Mouse (Mus musculus): ENCODE results near the gene Mrps18a. TPM values are rescaled to one million over a fixed set of nuclear protein-coding genes. Genes with fewer than 3 reads are reported as not detected.

Mrps18a gene
- polyA plus RNA-seq, 1 experiment from 2014 or later: 164 TPM

DNA sequence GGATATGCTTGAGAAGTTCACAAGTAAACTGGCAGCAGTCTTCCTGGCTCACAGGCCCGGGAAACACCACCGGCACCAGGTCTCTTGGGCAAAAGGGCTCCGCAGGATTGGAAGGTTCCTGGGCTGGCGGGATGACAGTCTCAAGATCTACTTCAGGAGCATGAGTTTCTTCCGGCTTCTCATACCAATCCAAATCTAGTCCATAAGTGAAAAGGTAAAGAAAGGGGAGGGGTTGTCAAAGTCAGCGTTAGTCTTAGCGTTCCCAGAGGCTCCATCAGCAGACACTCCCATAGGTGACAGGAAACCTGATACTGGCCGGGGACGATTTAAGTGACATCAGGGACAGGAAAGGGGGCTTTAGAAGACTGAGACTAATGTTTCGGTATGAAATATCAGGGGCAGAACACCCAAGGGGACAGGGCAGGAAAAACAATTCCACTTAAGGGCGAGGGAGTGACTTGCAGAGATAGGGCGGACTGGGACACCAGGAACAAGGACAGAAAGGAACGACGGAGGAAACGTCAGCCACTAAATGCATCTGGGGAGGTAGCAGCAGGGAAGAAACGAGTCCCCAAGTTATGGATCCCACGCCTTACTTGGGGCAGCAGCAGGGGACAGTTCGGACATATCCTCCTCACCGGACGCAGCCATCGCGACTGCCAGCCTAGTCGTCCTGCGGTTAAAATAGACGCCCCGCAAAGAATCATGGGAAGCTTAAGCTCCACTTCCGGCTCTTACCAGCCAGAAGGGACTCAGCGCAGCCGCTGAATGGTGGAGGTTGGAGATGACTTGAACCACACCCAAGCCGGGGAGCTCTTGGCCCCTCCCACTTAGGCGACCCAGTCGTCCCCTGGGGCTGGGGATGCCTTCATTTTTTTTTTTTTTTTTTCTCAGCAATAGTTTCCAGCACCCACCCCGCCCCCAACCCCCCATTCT, 42.3 kb downstream of the Mrps18a start, which contains the start of gene Mad2l1bp:
Gene Mad2l1bp (minus strand): TSS at position 707 of the 936 bp plus-strand sequence.
- Histone ChIP-seq H3K4me1 (ENCODE audit: control insufficient read depth, insufficient read depth, low read length) (peaks cover 7% of the 10 kb centered on the region), H3K27me3 (ENCODE audit: control insufficient read depth, insufficient read depth, low read length) (no peaks in the 10 kb centered on the region), H3K9ac (ENCODE audit: low read depth, low read length) (peak within 1 kb of the TSS; percentile 71), H3K4me3 (ENCODE audit: low read length) (peak within 1 kb of the TSS; percentile 68), H3K9me3 (ENCODE audit: control insufficient read depth, low read length) (no peaks in the 10 kb centered on the region), H3K4me2 (replicated peaks; ENCODE audit: low read depth, low read length) (peak within 1 kb of the TSS; percentile 75), H3K36me3 (ENCODE audit: control insufficient read depth, insufficient read depth, low read length) (peaks cover 12% of the 10 kb centered on the region), H3K27ac (ENCODE audit: low read depth, low read length) (peak within 1 kb of the TSS; percentile 31; the same call in 1 of the 2 replicates)
- WGBS: 5% methylated on average over 33 of the region's 33 CpGs
- ATAC-seq (ENCODE audit: low FRiP score, low TSS enrichment): peak; percentile 93

DNA sequence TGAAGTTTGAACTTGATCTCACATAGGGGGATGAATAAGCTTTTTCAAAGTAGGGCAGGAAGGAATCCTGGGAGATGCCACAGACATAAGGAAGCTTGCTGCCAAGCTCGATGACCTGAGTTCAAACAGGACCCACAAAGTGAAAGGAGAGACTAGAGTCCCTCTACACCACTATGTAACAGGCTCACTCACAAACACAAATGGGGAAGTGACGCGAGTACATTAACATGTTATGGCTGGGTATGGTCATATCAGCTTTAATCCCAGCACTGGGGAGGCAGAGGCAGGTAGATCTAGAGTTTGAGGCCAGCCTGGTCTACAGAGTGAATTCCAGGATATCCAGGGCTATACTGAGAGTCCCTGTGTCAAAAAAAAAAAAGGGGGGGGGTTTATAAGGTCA, 43.5 kb downstream of the Mrps18a start:
- Histone ChIP-seq H3K36me3 (ENCODE audit: control insufficient read depth, insufficient read depth, low read length) (0 out of 2 replicates have a peak, but pooled peaks cover 6% of the 10 kb centered on the region), H3K4me3 (ENCODE audit: low read length) (no peak overlapping the region), H3K4me2 (replicated peaks; ENCODE audit: low read depth, low read length) (no peak overlapping the region), H3K27me3 (ENCODE audit: control insufficient read depth, insufficient read depth, low read length) (no peaks in the 10 kb centered on the region), H3K9ac (ENCODE audit: low read depth, low read length) (no peak overlapping the region), H3K4me1 (ENCODE audit: control insufficient read depth, insufficient read depth, low read length) (peaks cover 7% of the 10 kb centered on the region), H3K9me3 (ENCODE audit: control insufficient read depth, low read length) (no peaks in the 10 kb centered on the region), H3K27ac (ENCODE audit: low read depth, low read length) (no peak overlapping the region)
- WGBS: 97% methylated on average over 3 of the region's 3 CpGs
- no peak for ATAC-seq (ENCODE audit: low FRiP score, low TSS enrichment)

DNA sequence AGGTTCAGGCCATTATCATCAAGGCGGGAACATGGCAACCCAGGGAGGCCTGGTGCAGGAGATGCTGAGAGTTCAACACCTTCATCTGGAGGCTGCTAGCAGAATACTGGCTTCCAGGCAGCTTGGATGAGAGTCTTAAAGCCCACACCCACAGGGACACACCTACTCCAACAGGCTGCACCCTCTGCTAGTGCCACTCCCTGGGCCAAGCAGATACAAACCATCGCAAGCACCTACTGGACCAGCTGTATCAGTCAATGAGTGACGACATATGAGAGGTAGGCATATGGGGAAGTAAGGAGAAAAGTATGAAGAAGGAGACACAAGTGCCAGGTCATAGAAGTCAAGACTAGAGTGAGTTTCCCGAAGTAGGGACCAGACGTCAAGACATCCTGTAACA, 45.9 kb downstream of the Mrps18a start:
- Histone ChIP-seq H3K9me3 (ENCODE audit: control insufficient read depth, low read length) (no peaks in the 10 kb centered on the region), H3K27me3 (ENCODE audit: control insufficient read depth, insufficient read depth, low read length) (no peaks in the 10 kb centered on the region), H3K4me1 (ENCODE audit: control insufficient read depth, insufficient read depth, low read length) (peaks cover 9% of the 10 kb centered on the region), H3K4me2 (replicated peaks; ENCODE audit: low read depth, low read length) (no peak overlapping the region), H3K9ac (ENCODE audit: low read depth, low read length) (no peak overlapping the region), H3K4me3 (ENCODE audit: low read length) (no peak overlapping the region), H3K27ac (ENCODE audit: low read depth, low read length) (no peak overlapping the region), H3K36me3 (ENCODE audit: control insufficient read depth, insufficient read depth, low read length) (no peaks in the 10 kb centered on the region)
- WGBS: 72% methylated on average over 5 of the region's 5 CpGs
- ATAC-seq (ENCODE audit: low FRiP score, low TSS enrichment): no peak

DNA sequence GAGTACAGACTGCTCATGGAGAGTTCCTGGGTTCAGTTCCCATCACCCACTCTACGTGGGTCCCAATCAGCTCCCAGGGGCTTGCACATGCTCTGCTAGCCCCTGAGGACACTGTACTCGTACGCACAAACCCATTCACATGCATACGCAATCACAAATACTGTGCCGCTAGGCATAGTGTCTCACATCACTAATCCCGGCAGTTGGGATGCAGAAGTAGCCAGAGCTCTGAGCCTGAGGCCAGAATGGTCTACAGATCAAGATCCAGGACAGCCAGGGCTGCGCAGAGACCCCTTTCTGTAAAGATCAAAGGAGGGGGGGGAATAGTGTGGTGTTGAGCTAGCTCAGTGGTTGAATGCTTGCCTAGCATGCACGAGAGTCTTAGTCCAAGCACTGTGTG, 46.3 kb downstream of the Mrps18a start:
- Histone ChIP-seq H3K27me3 (ENCODE audit: control insufficient read depth, insufficient read depth, low read length) (no peaks in the 10 kb centered on the region), H3K9ac (ENCODE audit: low read depth, low read length) (no peak overlapping the region), H3K4me2 (replicated peaks; ENCODE audit: low read depth, low read length) (no peak overlapping the region), H3K27ac (ENCODE audit: low read depth, low read length) (no peak overlapping the region), H3K4me1 (ENCODE audit: control insufficient read depth, insufficient read depth, low read length) (peaks cover 12% of the 10 kb centered on the region), H3K36me3 (ENCODE audit: control insufficient read depth, insufficient read depth, low read length) (no peaks in the 10 kb centered on the region), H3K9me3 (ENCODE audit: control insufficient read depth, low read length) (no peaks in the 10 kb centered on the region), H3K4me3 (ENCODE audit: low read length) (no peak overlapping the region)
- no peak for ATAC-seq (ENCODE audit: low FRiP score, low TSS enrichment)
- 76% methylated on average over 8 of the region's 8 CpGs for WGBS

DNA sequence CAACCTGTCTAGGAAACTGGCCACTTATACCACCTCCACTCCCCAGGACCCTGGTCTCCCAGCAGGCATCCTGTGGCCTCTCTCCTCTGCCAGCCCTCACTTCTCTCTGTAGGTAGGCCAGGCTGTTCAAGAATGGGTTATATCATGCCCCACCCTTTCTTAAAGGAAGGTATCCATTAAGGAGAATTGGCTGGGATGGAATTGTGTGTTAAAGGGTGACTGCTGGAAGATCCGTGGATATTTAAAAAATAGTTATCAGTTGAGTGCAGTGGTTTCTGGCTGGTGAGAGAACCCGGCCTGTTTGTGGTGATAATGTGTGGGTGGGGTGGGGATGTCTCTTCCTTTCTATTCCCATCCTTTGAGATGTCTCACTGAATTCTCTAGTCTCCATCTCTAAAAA, 48.5 kb downstream of the Mrps18a start:
- 61% methylated on average over 2 of the region's 2 CpGs for WGBS
- peaks cover 5% of the 10 kb centered on the region; the same call in 1 of the 2 replicates for H3K36me3 ChIP-seq (ENCODE audit: control insufficient read depth, insufficient read depth, low read length)
- no peak overlapping the region; the same call in 1 of the 2 replicates for H3K4me3 ChIP-seq (ENCODE audit: low read length)
- H3K9ac ChIP-seq (ENCODE audit: low read depth, low read length): no peak overlapping the region
- H3K27me3 ChIP-seq (ENCODE audit: control insufficient read depth, insufficient read depth, low read length): no peaks in the 10 kb centered on the region
- H3K27ac ChIP-seq (ENCODE audit: low read depth, low read length): no peak overlapping the region
- H3K9me3 ChIP-seq (ENCODE audit: control insufficient read depth, low read length): no peaks in the 10 kb centered on the region
- peak overlapping the region; percentile 90; the same call in 1 of the 2 replicates for H3K4me2 ChIP-seq (replicated peaks; ENCODE audit: low read depth, low read length)
- peaks cover 6% of the 10 kb centered on the region; the same call in 1 of the 2 replicates for H3K4me1 ChIP-seq (ENCODE audit: control insufficient read depth, insufficient read depth, low read length)
- ATAC-seq (ENCODE audit: low FRiP score, low TSS enrichment): no peak

DNA sequence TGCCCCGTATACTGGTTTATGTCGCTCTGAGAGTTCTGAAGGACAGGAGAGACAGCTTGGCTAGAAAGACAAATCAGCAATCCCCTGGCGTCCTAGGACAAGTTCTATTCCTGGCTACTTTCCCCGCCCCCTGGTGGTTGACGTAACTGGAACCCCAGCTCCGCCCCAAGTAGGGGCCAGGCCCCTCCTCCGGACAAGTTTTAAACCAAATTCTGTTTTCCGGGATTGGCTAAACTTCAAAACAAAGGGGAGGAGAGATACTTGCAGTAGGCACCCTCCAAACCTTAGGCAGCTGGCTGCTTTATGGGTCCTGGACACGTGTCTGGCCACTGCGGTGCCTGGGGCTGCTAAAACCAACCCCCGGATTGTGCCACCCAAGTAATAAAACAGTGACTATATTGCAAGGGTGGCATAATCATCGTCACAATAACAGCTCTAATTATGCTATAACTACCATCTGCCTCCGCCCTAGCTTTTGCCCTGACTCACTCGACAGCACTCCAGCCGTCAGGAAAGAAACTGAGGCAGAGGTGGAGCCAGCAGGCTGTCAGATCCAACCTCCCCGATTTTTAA, 49.4 kb downstream of the Mrps18a start:
- Histone ChIP-seq H3K4me2 (replicated peaks; ENCODE audit: low read depth, low read length) (peak overlapping the region; percentile 90), H3K9ac (ENCODE audit: low read depth, low read length) (peak overlapping the region; percentile 56), H3K4me1 (ENCODE audit: control insufficient read depth, insufficient read depth, low read length) (peaks cover 6% of the 10 kb centered on the region; the same call in 1 of the 2 replicates), H3K9me3 (ENCODE audit: control insufficient read depth, low read length) (no peaks in the 10 kb centered on the region), H3K4me3 (ENCODE audit: low read length) (peak overlapping the region; percentile 90), H3K36me3 (ENCODE audit: control insufficient read depth, insufficient read depth, low read length) (peaks cover 15% of the 10 kb centered on the region), H3K27ac (ENCODE audit: low read depth, low read length) (peak overlapping the region; percentile 85), H3K27me3 (ENCODE audit: control insufficient read depth, insufficient read depth, low read length) (no peaks in the 10 kb centered on the region)
- ATAC-seq (ENCODE audit: low FRiP score, low TSS enrichment): peak; percentile 76
- under 1% methylated on average over 16 of the region's 16 CpGs for WGBS

DNA sequence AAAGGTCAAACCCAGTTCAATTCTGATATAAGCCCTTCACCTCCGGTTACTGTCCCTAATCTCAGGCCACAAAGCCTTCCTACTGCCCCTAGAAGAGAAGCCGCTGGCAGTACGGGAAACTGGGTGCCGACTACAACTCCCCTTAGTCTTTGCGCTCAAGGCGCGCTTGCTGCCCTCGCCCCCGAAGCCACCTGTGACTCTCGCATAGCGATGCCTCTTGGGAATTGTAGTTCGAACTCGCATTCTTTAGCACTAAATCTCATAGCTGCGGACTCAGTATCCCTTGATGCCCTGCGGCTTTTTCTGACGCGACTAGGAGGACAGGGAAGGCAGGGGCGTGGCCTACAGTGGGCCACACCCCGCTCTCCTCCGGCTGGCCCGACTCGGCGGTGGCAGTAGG, 49.9 kb downstream of the Mrps18a start, which contains the start of gene Gtpbp2:
Gene Gtpbp2 (plus strand): TSS at position 347 of the 400 bp plus-strand sequence.
- Histone ChIP-seq H3K9ac (ENCODE audit: low read depth, low read length) (peak within 1 kb of the TSS; percentile 85), H3K4me1 (ENCODE audit: control insufficient read depth, insufficient read depth, low read length) (peaks cover 6% of the 10 kb centered on the region; the same call in 1 of the 2 replicates), H3K4me2 (replicated peaks; ENCODE audit: low read depth, low read length) (peak within 1 kb of the TSS; percentile 90), H3K27ac (ENCODE audit: low read depth, low read length) (peak within 1 kb of the TSS; percentile 85), H3K36me3 (ENCODE audit: control insufficient read depth, insufficient read depth, low read length) (peaks cover 20% of the 10 kb centered on the region), H3K4me3 (ENCODE audit: low read length) (peak within 1 kb of the TSS; percentile 90), H3K27me3 (ENCODE audit: control insufficient read depth, insufficient read depth, low read length) (no peaks in the 10 kb centered on the region), H3K9me3 (ENCODE audit: control insufficient read depth, low read length) (no peaks in the 10 kb centered on the region)
- 0% methylated on average over 23 of the region's 23 CpGs for WGBS
- peak; percentile 94 for ATAC-seq (ENCODE audit: low FRiP score, low TSS enrichment)

DNA sequence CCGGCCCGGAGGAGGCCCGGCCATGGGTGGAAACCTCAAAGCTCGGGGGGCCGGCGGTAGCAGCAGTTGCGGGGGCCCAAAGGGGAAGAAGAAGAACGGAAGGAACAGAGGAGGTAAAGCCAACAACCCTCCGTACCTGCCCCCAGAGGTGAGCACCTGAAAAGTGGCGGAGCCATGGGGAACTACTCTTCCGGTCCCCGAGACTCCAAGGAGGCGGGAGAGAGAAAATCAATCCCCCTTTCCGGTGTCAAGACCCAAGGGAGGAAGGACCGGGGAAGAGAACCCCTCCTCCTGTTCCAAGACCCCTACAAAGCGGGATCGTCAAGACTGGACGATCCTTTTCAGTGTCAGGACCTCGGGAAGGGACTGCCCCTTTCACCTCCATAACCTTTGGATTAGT, 50.4 kb downstream of the Mrps18a start:
- Histone ChIP-seq H3K36me3 (ENCODE audit: control insufficient read depth, insufficient read depth, low read length) (peaks cover 25% of the 10 kb centered on the region), H3K4me3 (ENCODE audit: low read length) (peak overlapping the region; percentile 90), H3K4me2 (replicated peaks; ENCODE audit: low read depth, low read length) (peak overlapping the region; percentile 90), H3K9me3 (ENCODE audit: control insufficient read depth, low read length) (no peaks in the 10 kb centered on the region), H3K4me1 (ENCODE audit: control insufficient read depth, insufficient read depth, low read length) (peaks cover 6% of the 10 kb centered on the region; the same call in 1 of the 2 replicates), H3K27me3 (ENCODE audit: control insufficient read depth, insufficient read depth, low read length) (no peaks in the 10 kb centered on the region), H3K27ac (ENCODE audit: low read depth, low read length) (peak overlapping the region; percentile 78), H3K9ac (ENCODE audit: low read depth, low read length) (peak overlapping the region; percentile 85)
- under 1% methylated on average over 19 of the region's 19 CpGs for WGBS
- ATAC-seq (ENCODE audit: low FRiP score, low TSS enrichment): peak; percentile 14

All from kidney, embryonic 14.5 days (tissue).